Mouse (Mus musculus) brain, embryonic 14.5 days (tissue): ENCODE data around the gene Adamts14. TPM values are rescaled to one million over a fixed set of nuclear protein-coding genes. Genes with fewer than 3 reads are reported as not detected.

Source experiments
- DNase-seq: peaks from one replicate; pipeline ENCODE4 v3.0.0-alpha.2; 2011; ENCODE audit warnings: low read depth
- CTCF ChIP-seq: fragments of 200-500 bp; IDR thresholded peaks from 2 replicates; pipeline ENCODE4 v1.5.1; 2012; ENCODE audit warnings: inconsistent platforms, mild to moderate bottlenecking, moderate library complexity, borderline replicate concordance; ENCODE audit not compliant: insufficient read depth, insufficient read length; ENCODE audit errors: extremely low read depth
- POLR2A ChIP-seq: fragments of 200-500 bp; IDR thresholded peaks from 2 replicates; pipeline ENCODE4 v1.6.1; 2012; ENCODE audit warnings: mild to moderate bottlenecking, inconsistent platforms, borderline replicate concordance; ENCODE audit not compliant: poor library complexity, insufficient read depth, insufficient read length, severe bottlenecking; ENCODE audit errors: extremely low read depth
- polyA plus RNA-seq: library from polyadenylated mRNA; depleted of rRNA; stranded (reverse); fragments of >200 nt; gene quantifications from 2 replicates; pipeline ENCODE4 v1.2.3, GENCODE M21; 2012

Gene Adamts14
- polyA plus RNA-seq, 1 experiment, result 1.3 TPM

DNA sequence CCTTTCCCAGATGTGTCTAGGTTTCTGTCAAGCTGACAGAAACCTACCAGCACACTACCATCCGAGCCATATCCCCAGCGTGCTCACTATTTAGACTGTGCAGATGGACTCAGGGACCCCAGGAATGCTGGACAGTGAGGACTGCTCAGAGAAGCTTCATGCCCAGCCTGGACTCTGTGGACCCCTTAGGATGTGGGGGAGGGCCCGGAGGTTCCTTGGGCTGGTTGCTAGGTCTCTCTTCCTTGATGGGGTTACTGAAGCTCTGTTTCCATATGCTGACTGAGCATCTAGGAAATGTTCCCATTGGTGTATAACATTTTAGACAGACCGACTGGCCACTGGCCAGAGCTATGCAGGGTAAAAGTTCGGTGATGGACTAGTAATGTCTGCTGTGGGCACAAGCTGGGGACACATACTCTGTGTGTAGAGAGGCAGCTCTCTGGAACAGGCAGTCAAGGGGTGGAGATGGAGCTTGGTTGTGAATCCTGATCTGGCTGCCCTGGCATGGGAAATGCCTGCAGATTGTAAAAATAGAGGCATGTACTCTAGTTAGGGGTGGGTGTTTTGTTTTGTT, 77.4 kb downstream of the Adamts14 start:
- no peak for TF ChIP-seq CTCF
- TF ChIP-seq POLR2A, result no peak
- no peak for DNase-seq

DNA sequence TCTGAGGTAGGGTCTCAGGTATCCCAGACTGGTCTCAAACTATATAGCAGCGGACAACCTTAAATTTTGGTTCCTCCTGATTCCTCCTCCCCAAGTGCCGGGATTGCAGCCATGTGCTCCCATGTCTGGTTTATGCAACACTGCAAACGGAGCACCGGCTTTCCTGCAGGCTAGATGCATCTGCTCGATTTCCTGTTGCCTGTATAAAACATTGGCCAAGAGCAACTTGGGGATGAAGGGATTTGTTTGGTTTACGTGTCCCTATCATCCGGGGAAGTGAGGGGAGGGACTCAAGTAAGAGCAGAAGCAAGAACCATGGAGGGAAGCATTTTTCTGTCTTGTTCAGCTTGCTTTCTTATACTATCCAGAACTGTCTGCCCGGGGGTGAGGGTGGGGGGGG, 78.0 kb downstream of the Adamts14 start:
- TF ChIP-seq POLR2A (no peak), CTCF (no peak)
- no peak for DNase-seq

GRCm38 (mm10) chr10:61194611-61195010, 78.6 kb downstream of the Adamts14 start:
- DNase-seq, result no peak
- TF ChIP-seq POLR2A (no peak), CTCF (no peak)

DNA sequence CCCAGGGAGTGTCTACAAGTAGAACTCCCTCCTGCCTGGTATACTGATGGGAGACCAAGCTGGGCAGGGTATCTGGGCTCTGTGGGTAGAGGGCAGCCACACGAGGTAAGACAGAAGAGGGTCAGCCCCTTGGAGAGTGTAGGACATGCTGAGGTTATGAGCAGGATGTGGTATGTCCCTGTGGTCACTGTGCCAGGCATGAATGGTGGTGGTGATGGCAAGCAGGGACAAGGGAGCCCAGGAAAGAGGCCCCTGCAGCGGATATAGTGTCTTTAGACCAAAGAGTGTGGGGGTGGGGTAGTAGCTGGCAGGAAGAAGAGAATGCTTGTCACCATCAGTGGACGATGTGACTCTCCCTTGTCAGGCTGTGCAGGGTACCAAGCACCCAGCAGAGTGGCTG, 85.2 kb downstream of the Adamts14 start:
- no peak for DNase-seq

DNA sequence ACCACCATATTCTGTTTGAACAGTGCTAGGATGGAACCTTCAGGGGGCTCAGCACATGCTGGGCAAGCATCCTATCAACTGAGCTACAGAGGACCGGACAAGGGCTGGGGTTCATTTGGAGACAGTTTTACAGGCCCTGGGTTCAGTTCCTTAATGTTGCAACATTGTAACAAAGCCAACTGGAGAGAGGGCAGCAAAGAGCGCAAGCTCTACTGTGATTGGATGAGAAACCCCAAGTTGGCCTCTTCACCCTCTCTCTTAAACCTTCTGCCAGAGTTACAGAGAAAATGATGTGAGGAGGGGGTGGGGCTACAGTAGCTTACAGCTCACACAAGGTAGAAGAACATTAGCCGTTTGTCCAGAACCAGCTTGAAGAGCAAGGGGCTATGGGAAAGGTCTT, 86.2 kb downstream of the Adamts14 start:
- no peak for TF ChIP-seq CTCF
- TF ChIP-seq POLR2A, result no peak
- no peak for DNase-seq

More for the DNA sequence above, 85.2 kb downstream of the Adamts14 start:
- no peak for TF ChIP-seq POLR2A
- no peak for TF ChIP-seq CTCF

DNA sequence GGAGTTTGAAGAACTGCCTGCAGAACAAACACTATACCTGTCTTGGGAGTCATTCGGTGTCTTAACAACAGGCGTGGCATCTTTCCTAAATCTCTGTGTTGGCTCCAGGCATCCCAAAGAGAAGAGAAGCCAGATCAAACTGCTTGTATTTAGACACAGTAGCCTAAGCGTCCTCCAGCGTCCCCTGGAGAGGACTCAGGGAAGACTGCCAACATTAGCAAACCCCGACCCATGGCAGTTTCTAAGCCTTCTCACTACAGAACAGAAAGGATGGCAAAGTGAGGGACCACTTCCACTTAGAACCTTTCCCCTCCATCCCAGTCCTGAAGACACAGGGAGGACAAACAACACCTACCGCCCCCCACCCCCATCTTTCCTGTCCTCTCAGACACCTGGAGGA, 93.3 kb downstream of the Adamts14 start:
- TF ChIP-seq POLR2A (no peak), CTCF (no peak)
- no peak for DNase-seq

DNA sequence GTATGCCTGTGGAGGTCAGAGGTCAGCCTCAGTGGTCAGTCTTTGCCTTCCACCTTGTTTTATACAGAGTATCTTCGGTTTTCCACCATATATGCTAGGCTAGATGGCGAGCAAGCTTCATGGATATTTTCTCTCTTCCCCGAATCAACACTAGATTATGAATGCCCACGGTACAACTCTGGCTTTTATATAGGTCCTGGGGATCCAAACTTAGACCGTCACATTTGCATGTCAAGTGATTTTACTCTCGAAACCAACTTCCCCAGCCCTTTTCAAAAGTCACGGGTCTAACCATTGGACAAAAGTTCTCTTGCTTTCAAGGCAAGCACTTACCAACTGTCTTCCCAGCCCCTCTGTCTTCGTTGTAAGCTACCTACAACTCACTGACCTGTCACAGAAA, 94.6 kb downstream of the Adamts14 start:
- TF ChIP-seq POLR2A (no peak), CTCF (no peak)
- no peak for DNase-seq

DNA sequence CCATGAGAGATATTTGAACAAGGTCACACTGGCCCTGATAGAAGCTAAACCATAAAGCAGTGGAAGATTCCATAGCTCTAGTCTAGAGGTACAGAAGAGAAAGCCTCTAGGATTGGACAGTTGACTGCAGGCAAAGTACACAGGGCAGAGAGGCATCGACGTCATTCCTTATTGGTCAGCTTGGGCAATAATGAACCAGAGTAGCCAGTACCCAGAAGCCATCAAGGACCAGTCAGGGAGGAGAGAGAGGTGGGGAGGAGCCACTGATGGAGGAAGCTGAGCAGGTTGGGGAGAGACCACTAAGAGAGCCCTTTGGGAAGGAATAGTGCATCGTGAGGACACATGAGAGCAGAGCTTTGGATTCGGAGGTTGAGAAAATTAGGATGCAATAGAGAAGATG, 95.5 kb downstream of the Adamts14 start:
- DNase-seq, result no peak
- no peak for TF ChIP-seq CTCF
- TF ChIP-seq POLR2A, result no peak

DNA sequence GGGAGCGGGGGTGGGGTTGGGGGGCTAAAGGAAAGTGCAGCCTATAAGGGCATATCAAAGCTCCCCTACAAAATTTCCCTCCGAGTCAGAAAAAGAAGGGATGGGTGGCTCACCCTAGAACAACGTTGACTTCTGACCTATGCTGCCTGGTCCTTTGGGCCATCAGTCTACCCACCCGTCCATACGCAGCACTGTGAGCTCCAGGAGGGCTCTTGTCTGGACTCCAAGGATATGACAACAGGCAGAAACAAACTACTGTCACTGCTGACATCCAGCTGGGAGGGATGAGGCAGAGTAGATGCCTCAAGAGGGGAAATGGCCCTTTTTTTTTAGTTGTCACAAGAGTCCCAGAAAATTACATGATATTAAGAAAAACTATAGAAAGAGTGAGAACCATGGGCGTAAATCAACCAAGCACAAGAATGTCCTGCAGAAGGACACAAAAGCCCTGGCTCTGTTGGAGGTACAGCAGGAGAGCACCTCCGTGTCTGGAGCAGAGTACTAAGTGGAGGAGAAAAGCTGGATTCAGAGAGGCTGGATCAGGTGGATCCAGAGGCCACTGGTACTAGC, 96.9 kb downstream of the Adamts14 start:
- no peak for DNase-seq
- TF ChIP-seq POLR2A, result no peak
- TF ChIP-seq CTCF, result no peak

- peak; percentile 65 for DNase-seq
- TF ChIP-seq POLR2A (no peak), CTCF (peak; percentile 56)
Measured at GRCm38 (mm10) chr10:61175442-61176204, 97.6 kb downstream of the Adamts14 start.

DNA sequence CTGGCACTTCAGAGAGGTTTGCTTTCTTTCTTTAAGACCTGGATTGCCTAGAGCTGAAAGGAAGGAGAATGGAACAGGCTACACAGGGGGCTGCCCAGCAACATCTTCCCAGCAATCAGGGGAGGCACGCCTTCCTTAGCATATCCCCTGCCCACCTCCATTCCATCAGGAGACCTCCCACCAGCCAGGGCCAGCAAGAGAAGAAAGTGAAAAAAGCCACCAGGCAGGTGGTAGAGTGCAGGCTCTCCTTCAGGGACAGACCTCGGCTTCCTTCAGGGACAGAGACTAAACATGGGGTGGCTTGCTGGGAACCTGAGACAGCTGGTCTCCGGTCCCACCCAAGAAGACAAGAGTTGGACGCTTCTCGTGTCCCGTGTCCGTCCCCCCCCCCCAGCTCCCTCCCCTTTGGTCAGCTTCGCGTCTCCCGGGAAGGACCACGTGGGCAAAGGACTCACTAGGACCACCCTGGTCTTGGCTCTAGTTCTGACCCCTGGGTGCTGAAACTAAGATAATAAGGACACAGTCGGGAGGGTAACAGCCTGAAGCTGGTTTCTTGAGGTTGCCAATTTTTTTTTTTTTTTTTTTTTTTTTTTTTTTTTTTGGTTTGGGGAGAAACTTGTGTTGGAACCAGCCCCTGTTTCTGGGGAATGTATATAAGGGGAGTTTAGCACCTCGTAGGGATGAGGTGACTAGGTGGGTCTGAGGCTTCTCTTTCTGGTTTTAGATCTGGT, 98.4 kb downstream of the Adamts14 start:
- TF ChIP-seq CTCF (no peak), POLR2A (no peak)
- DNase-seq, result no peak

GRCm38 (mm10) chr10:61172496-61172895, 100.7 kb downstream of the Adamts14 start:
- no peak for DNase-seq
- no peak for TF ChIP-seq CTCF
- TF ChIP-seq POLR2A, result no peak

DNA sequence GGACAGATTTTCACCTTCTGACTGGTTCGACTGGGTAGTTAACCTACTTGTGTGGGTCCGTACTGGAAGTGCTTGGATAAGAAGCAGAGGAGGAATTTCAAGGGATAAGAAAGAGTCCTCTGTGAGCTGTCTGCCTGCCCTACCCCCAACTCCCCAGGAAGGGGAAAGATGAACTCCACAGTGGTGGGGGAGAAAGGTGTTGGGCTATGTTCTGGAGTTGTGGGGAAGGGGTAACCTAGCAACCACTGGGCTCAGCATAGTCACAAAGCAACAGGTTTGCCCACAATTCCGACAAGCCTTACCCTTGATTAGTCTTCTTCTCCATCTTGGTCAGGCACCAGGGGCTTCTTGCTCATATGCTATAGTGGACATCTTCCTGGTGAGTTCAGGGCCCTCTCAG, 101.6 kb downstream of the Adamts14 start, which contains the start of gene Tbata:
Gene Tbata (plus strand): TSS at position 301 of the 400 bp plus-strand sequence.
- no peak for DNase-seq
- TF ChIP-seq CTCF, result no peak
- TF ChIP-seq POLR2A, result no peak
